10 mouse cellular contexts compared by ENCODE assay signal in the genomic region with DNA sequence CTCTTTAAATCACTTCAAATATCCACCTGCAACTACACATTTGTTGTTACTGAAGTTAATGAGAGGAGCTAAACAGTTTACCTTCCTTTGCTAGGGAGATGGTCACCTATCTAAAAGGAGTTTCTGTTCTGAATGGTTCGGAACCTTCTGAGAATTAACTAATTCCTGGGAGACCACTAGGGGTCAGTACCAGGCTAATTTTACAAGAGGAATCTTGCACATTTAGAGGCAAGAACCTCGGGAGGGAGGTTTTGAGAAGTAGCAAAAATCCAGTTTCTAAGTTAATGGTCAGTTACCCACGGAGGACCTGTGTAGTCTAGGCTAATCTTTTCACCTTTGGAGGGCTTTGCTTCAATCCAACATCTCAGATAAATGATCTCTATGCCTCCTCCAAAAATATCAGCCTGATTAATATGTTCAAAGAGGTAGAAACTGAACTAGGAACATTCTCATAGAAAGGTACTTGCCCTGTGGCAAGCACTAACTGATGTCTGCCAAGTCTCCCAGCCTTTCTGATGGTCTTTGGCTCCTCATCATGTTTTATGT. TPM values are rescaled to one million over a fixed set of nuclear protein-coding genes. Genes with fewer than 3 reads are reported as not detected.
DNase-seq lines count a peak whose midpoint lies in the region; ATAC-seq lines count a peak whose summit lies in the region.
"Had no signal": no experiment of that assay in that cellular context is flagged by ENCODE, and none has a peak within 500 bp of the region (broad histone marks: within the 10 kb centered on the region; RNA-seq: fewer than 3 reads in every experiment).

No protein-coding gene starts in this region.

- H3K9ac ChIP-seq in midbrain, embryonic 11.5 days (ENCODE audit: low read length), result no peak overlapping the region
- H3K9ac ChIP-seq: lung, embryonic 15.5 days had no signal

- H3K4me3 ChIP-seq in midbrain, embryonic 11.5 days (ENCODE audit: low read depth, low read length), result no peak overlapping the region
- no peak overlapping the region for H3K4me3 ChIP-seq in midbrain, embryonic 10.5 days
- H3K4me3 ChIP-seq: erythroblast, embryonic 14.5 days; lung, embryonic 15.5 days had no signal

- no peaks in the 10 kb centered on the region for H3K4me1 ChIP-seq in midbrain, embryonic 11.5 days (ENCODE audit: control insufficient read depth, insufficient read depth, low read length)
- H3K4me1 ChIP-seq in midbrain, embryonic 10.5 days, result peaks cover 12% of the 10 kb centered on the region
- H3K4me1 ChIP-seq: lung, embryonic 15.5 days had no signal

- H3K9me3 ChIP-seq in midbrain, embryonic 11.5 days (ENCODE audit: control insufficient read depth, low read length), result no peaks in the 10 kb centered on the region
- no peaks in the 10 kb centered on the region for H3K9me3 ChIP-seq in midbrain, embryonic 10.5 days (replicated peaks)
- H3K9me3 ChIP-seq: lung, embryonic 15.5 days had no signal

- no peak overlapping the region for H3K27ac ChIP-seq in midbrain, embryonic 11.5 days (ENCODE audit: low read depth, low read length)
- H3K27ac ChIP-seq in midbrain, embryonic 10.5 days (replicated peaks), result no peak overlapping the region
- H3K27ac ChIP-seq: lung, embryonic 15.5 days had no signal

- DNase-seq in cerebellum, adult 8-10 months, result peak; percentile 36
- DNase-seq in cerebellum, adult 11-12 months, result no peak
- DNase-seq in midbrain, embryonic 11.5 days (ENCODE audit: low spot score, missing footprints), result peak; percentile 93
- DNase-seq in midbrain, embryonic 10.5 days (ENCODE audit: low spot score), result no peak
- peak; percentile 76 for DNase-seq in induced T-regulatory cell, adult 2 months (ENCODE audit: low read depth)
- peak; percentile 80 for DNase-seq in retina, embryonic 14.5 days (ENCODE audit: low spot score)
- no peak for DNase-seq in right cerebral cortex, postnatal 25 days
- no peak for DNase-seq in layer of hippocampus, adult 18-20 months (ENCODE audit: low spot score in 2 of 2)

- 2% methylated on average over 3 of the region's 3 CpGs for WGBS in midbrain, embryonic 11.5 days
- WGBS in midbrain, embryonic 10.5 days, result 2% methylated on average over 3 of the region's 3 CpGs

- no peak overlapping the region; the same call in 1 of the 2 replicates for H3K4me2 ChIP-seq in midbrain, embryonic 11.5 days
- H3K4me2 ChIP-seq: lung, embryonic 15.5 days had no signal

- no peaks in the 10 kb centered on the region for H3K36me3 ChIP-seq in midbrain, embryonic 11.5 days (ENCODE audit: control insufficient read depth, insufficient read depth, low read length)
- H3K36me3 ChIP-seq in midbrain, embryonic 10.5 days, result no peaks in the 10 kb centered on the region
- H3K36me3 ChIP-seq: lung, embryonic 15.5 days had no signal

- ATAC-seq in midbrain, embryonic 11.5 days (ENCODE audit: low FRiP score), result no peak

- peaks cover 51% of the 10 kb centered on the region for H3K27me3 ChIP-seq in midbrain, embryonic 11.5 days (ENCODE audit: control insufficient read depth, insufficient read depth, low read length)
- H3K27me3 ChIP-seq in midbrain, embryonic 10.5 days (ENCODE audit: low read depth, poor library complexity, severe bottlenecking), result peaks cover 88% of the 10 kb centered on the region

RNA-seq across cellular contexts. Expression of gene Lhx9, which starts 12.9 kb away (rescaled TPM):
- polyA plus RNA-seq in midbrain, embryonic 11.5 days (2014; fragmentation: Nextera tagmentation; extraction: Ambion mirVana), result 43.4 and 48.9 TPM in 2 replicates
- polyA plus RNA-seq in midbrain, embryonic 10.5 days (2016; fragmentation: Nextera tagmentation; extraction: Ambion mirVana), result 11.4 and 21.1 TPM in 2 replicates
- total RNA-seq in layer of hippocampus, adult 18-20 months (2021), result 10 to 100 TPM; 15.0 to 15.5 TPM
- polyA plus RNA-seq: erythroblast, embryonic 14.5 days; lung, embryonic 15.5 days had no signal

RNA-seq across cellular contexts. Expression of gene 2310009B15Rik, which starts 21.2 kb away (rescaled TPM):
- 57.0 and 63.0 TPM in 2 replicates for polyA plus RNA-seq in midbrain, embryonic 11.5 days (2014; fragmentation: Nextera tagmentation; extraction: Ambion mirVana)
- polyA plus RNA-seq in midbrain, embryonic 10.5 days (2016; fragmentation: Nextera tagmentation; extraction: Ambion mirVana), result 45.3 and 47.1 TPM in 2 replicates
- 10 to 100 TPM; 21.9 to 23.9 TPM for total RNA-seq in layer of hippocampus, adult 18-20 months (2021)

Comparison
In these comparisons a context has a peak if more than half of its experiments do, and no peak if none do; other contexts are left out.
1. DNase-seq: peak in cerebellum, adult 8-10 months (single experiment), midbrain, embryonic 11.5 days (single experiment), induced T-regulatory cell, adult 2 months (single experiment) and retina, embryonic 14.5 days (single experiment); none in cerebellum, adult 11-12 months (single experiment), midbrain, embryonic 10.5 days (single experiment), right cerebral cortex, postnatal 25 days (single experiment) and layer of hippocampus, adult 18-20 months (0 of 2).